ENCODE assay signal across 19 mouse cellular contexts in the genomic region with DNA sequence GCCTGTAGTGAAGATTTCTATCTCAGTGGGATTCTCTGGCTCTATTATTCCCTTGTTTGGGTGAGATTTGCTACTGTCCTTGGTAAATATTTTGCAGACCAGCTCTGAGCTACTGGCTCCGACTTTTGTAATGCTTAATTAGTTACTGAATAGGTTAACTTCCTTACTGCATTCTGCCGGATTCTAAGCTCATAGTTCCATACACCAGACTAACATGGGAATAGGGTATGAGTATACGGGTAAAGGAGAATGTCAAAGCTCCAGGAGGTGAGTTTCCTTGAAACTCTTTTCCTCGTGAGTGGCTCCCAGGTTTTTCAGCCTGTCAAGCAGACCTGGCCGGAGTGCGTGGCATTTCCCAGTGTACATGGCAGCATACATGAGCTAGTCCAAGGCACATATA. TPM values are rescaled to one million over a fixed set of nuclear protein-coding genes. Genes with fewer than 3 reads are reported as not detected.
"Had no signal": no experiment of that assay in that cellular context is flagged by ENCODE, and none has a peak within 500 bp of the region (broad histone marks: within the 10 kb centered on the region; RNA-seq: fewer than 3 reads in every experiment).

No protein-coding gene starts in this region.

RNA-seq across cellular contexts. Expression of a gene that starts 2.8 kb away (rescaled TPM):
- polyA plus RNA-seq: cerebellum, adult 2 months; cortical plate, adult 2 months; embryonic facial prominence, embryonic 10.5 days; embryonic facial prominence, embryonic 11.5 days; embryonic facial prominence, embryonic 12.5 days; embryonic facial prominence, embryonic 13.5 days; embryonic facial prominence, embryonic 14.5 days; embryonic facial prominence, embryonic 15.5 days; erythroblast, embryonic 14.5 days; forebrain, embryonic 10.5 days; forebrain, embryonic 11.5 days; forebrain, embryonic 12.5 days; forebrain, embryonic 13.5 days; forebrain, embryonic 14.5 days; forebrain, embryonic 15.5 days; forebrain, embryonic 16.5 days; forebrain, postnatal 0 days; frontal cortex, adult 2 months; gonadal fat pad, adult 2 months had no signal

RNA-seq across cellular contexts. Expression of a gene that starts 14.5 kb away (rescaled TPM):
- polyA plus RNA-seq: cerebellum, adult 2 months; cortical plate, adult 2 months; embryonic facial prominence, embryonic 10.5 days; embryonic facial prominence, embryonic 11.5 days; embryonic facial prominence, embryonic 12.5 days; embryonic facial prominence, embryonic 13.5 days; embryonic facial prominence, embryonic 14.5 days; embryonic facial prominence, embryonic 15.5 days; erythroblast, embryonic 14.5 days; forebrain, embryonic 10.5 days; forebrain, embryonic 11.5 days; forebrain, embryonic 12.5 days; forebrain, embryonic 13.5 days; forebrain, embryonic 14.5 days; forebrain, embryonic 15.5 days; forebrain, embryonic 16.5 days; forebrain, postnatal 0 days; frontal cortex, adult 2 months; gonadal fat pad, adult 2 months had no signal

RNA-seq across cellular contexts. Expression of a gene that starts 23.1 kb away (rescaled TPM):
- polyA plus RNA-seq: cerebellum, adult 2 months; cortical plate, adult 2 months; embryonic facial prominence, embryonic 10.5 days; embryonic facial prominence, embryonic 11.5 days; embryonic facial prominence, embryonic 12.5 days; embryonic facial prominence, embryonic 13.5 days; embryonic facial prominence, embryonic 14.5 days; embryonic facial prominence, embryonic 15.5 days; erythroblast, embryonic 14.5 days; forebrain, embryonic 10.5 days; forebrain, embryonic 11.5 days; forebrain, embryonic 12.5 days; forebrain, embryonic 13.5 days; forebrain, embryonic 14.5 days; forebrain, embryonic 15.5 days; forebrain, embryonic 16.5 days; forebrain, postnatal 0 days; frontal cortex, adult 2 months; gonadal fat pad, adult 2 months had no signal

RNA-seq across cellular contexts. Expression of a gene that starts 36.9 kb away (rescaled TPM):
- polyA plus RNA-seq: cerebellum, adult 2 months; cortical plate, adult 2 months; embryonic facial prominence, embryonic 10.5 days; embryonic facial prominence, embryonic 11.5 days; embryonic facial prominence, embryonic 12.5 days; embryonic facial prominence, embryonic 13.5 days; embryonic facial prominence, embryonic 14.5 days; embryonic facial prominence, embryonic 15.5 days; erythroblast, embryonic 14.5 days; forebrain, embryonic 10.5 days; forebrain, embryonic 11.5 days; forebrain, embryonic 12.5 days; forebrain, embryonic 13.5 days; forebrain, embryonic 14.5 days; forebrain, embryonic 15.5 days; forebrain, embryonic 16.5 days; forebrain, postnatal 0 days; frontal cortex, adult 2 months; gonadal fat pad, adult 2 months had no signal

RNA-seq across cellular contexts. Expression of a gene that starts 50.7 kb away (rescaled TPM):
- polyA plus RNA-seq: cerebellum, adult 2 months; cortical plate, adult 2 months; embryonic facial prominence, embryonic 10.5 days; embryonic facial prominence, embryonic 11.5 days; embryonic facial prominence, embryonic 12.5 days; embryonic facial prominence, embryonic 13.5 days; embryonic facial prominence, embryonic 15.5 days; erythroblast, embryonic 14.5 days; forebrain, embryonic 10.5 days; forebrain, embryonic 11.5 days; forebrain, embryonic 12.5 days; forebrain, embryonic 13.5 days; forebrain, embryonic 14.5 days; forebrain, embryonic 15.5 days; forebrain, embryonic 16.5 days; forebrain, postnatal 0 days; frontal cortex, adult 2 months; gonadal fat pad, adult 2 months had no signal
